Mouse (Mus musculus) olfactory bulb, adult 2 months (tissue): ENCODE data around the gene Rnf220.

Experiments used
- CTCF ChIP-seq: fragments of 200-500 bp; IDR thresholded peaks from 2 replicates; pipeline ENCODE4 v1.5.1; 2012; ENCODE audit warnings: low read depth, mild to moderate bottlenecking, low read length, moderate library complexity; ENCODE audit not compliant: insufficient read depth
- POLR2A ChIP-seq: fragments of 200-500 bp; IDR thresholded peaks from 2 replicates; pipeline ENCODE4 v1.6.1; 2012; ENCODE audit warnings: mild to moderate bottlenecking, low read depth, low read length, moderate library complexity; ENCODE audit not compliant: insufficient read depth

DNA sequence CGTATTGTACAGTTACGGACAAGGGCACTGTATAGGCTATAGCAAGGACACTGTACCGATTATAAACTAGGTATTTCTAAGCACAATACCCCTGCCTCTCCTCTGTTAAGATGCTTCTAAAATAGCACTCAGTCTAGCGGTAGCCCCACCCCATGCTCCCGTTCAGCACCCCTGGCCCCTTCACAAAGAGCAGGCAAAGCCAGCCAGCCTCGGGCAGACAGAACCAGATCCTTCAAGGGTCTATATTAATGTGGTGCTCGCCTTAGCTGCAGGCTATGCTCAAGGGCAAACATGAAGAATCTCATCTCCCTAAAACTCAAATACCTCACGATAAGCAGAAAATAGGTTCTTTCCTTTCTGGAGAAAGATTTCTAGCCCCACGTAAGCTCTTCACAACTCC is 67.2 kb downstream of the Rnf220 start:
- no peak for TF ChIP-seq CTCF
- no peak for TF ChIP-seq POLR2A
